Mouse (Mus musculus) limb, embryonic 14.5 days (tissue): Measurements from ENCODE around the gene Pdhx. TPM values are rescaled to one million over a fixed set of nuclear protein-coding genes. Genes with fewer than 3 reads are reported as not detected.

Experiments
- ATAC-seq: fragments of 200-750 bp; cut with Nextera tagmentation; 2 replicates; pipeline ENCODE4 v1.8.0; 2017; ENCODE audit warnings: low read depth, moderate number of reproducible peaks, moderate TSS enrichment; ENCODE audit not compliant: low FRiP score
- DNase-seq: peaks from one replicate; pipeline ENCODE4 v3.0.0-alpha.2; 2015; ENCODE audit warnings: low spot score
- H3K27ac ChIP-seq: fragments of 300-500 bp; sonication (generic); replicated peaks from 2 replicates; pipeline ENCODE4 v1.5.1; 2014; ENCODE audit warnings: low read depth, mild to moderate bottlenecking, low read length, moderate library complexity, mixed read lengths
- H3K27me3 ChIP-seq: fragments of 300-500 bp; sonication (generic); 2 replicates; pipeline ENCODE4 v1.6.1; 2014; ENCODE audit warnings: low read length, mixed read lengths; ENCODE audit not compliant: control insufficient read depth, insufficient read depth
- H3K36me3 ChIP-seq: fragments of 300-500 bp; sonication (generic); 2 replicates; pipeline ENCODE4 v1.6.1; 2014; ENCODE audit warnings: mild to moderate bottlenecking, low read length, moderate library complexity, mixed read lengths; ENCODE audit not compliant: control insufficient read depth, insufficient read depth
- H3K4me1 ChIP-seq: fragments of 300-500 bp; sonication (generic); 2 replicates; pipeline ENCODE4 v1.6.1; 2014; ENCODE audit warnings: antibody characterized with exemption, low read length, mixed read lengths; ENCODE audit not compliant: control insufficient read depth, insufficient read depth
- H3K4me2 ChIP-seq: fragments of 300-500 bp; sonication (generic); replicated peaks from 2 replicates; pipeline ENCODE4 v1.6.1; 2014; ENCODE audit warnings: low read depth, mild to moderate bottlenecking, low read length, moderate library complexity; ENCODE audit not compliant: severe bottlenecking
- H3K4me3 ChIP-seq: fragments of 300-500 bp; sonication (generic); replicated peaks from 2 replicates; pipeline ENCODE4 v1.5.1; 2014; ENCODE audit warnings: low read length
- H3K9ac ChIP-seq: fragments of 300-500 bp; sonication (generic); 2 replicates; pipeline ENCODE4 v1.6.1; 2014; ENCODE audit warnings: mild to moderate bottlenecking, low read depth, low read length, moderate library complexity; ENCODE audit not compliant: severe bottlenecking
- H3K9me3 ChIP-seq: fragments of 300-500 bp; sonication (generic); 2 replicates; pipeline ENCODE4 v1.6.1; 2016; ENCODE audit warnings: low read length; ENCODE audit not compliant: control insufficient read depth
- POLR2A ChIP-seq: fragments of 200-500 bp; IDR thresholded peaks from 2 replicates; pipeline ENCODE4 v1.8.0; 2012; ENCODE audit warnings: inconsistent platforms, mild to moderate bottlenecking, moderate library complexity, borderline replicate concordance; ENCODE audit not compliant: insufficient read depth, insufficient read length; ENCODE audit errors: extremely low read depth
- WGBS: fragments of 180-500 bp; shearing (Covaris S2); extraction: QIAGEN DNeasy Blood & Tissue Kit; methylation state at CpG from one replicate; pipeline ENCODE4 v1.1.7; 2014; 5-methylcytosine and 5-hydroxymethylcytosine counted together
- polyA plus RNA-seq, 2 experiments: library from polyadenylated mRNA; depleted of rRNA in 1 of 2; stranded (reverse) in 1 of 2; unstranded in 1 of 2; fragments of >200 nt; fragmentation: Nextera tagmentation in 1 of 2; extraction: Ambion mirVana in 1 of 2; gene quantifications; 2 replicates each; pipeline versions ENCODE4 v1.2.1 to v1.2.3; 2012 to 2014

Pdhx gene
- polyA plus RNA-seq, 2 experiments = 32.1 to 33.2 TPM

GRCm38 (mm10) chr2:103055820-103056219, 17.5 kb downstream of the Pdhx start:
- H3K27ac ChIP-seq = no peak overlapping the region
- 91% methylated on average over 6 of the region's 6 CpGs for WGBS
- no peaks in the 10 kb centered on the region for H3K9me3 ChIP-seq
- H3K36me3 ChIP-seq = 0 out of 2 replicates have a peak, but pooled peaks cover 5% of the 10 kb centered on the region
- H3K27me3 ChIP-seq = no peaks in the 10 kb centered on the region
- H3K4me1 ChIP-seq = no peaks in the 10 kb centered on the region
- ATAC-seq (no peak), DNase-seq (no peak)
- H3K9ac ChIP-seq = no peak overlapping the region
- H3K4me3 ChIP-seq = no peak overlapping the region
- TF ChIP-seq POLR2A = no peak
- H3K4me2 ChIP-seq = no peak overlapping the region

GRCm38 (mm10) chr2:103051937-103052893, 21.1 kb downstream of the Pdhx start:
- Histone ChIP-seq H3K27ac (no peak overlapping the region), H3K4me3 (no peak overlapping the region), H3K9ac (no peak overlapping the region), H3K27me3 (no peaks in the 10 kb centered on the region), H3K36me3 (0 out of 2 replicates have a peak, but pooled peaks cover 5% of the 10 kb centered on the region), H3K4me2 (no peak overlapping the region), H3K4me1 (peaks cover 4% of the 10 kb centered on the region), H3K9me3 (no peaks in the 10 kb centered on the region)
- 80% methylated on average over 19 of the region's 19 CpGs for WGBS
- no peak for TF ChIP-seq POLR2A
- DNase-seq = no peak
- no peak for ATAC-seq

GRCm38 (mm10) chr2:103045286-103045685, 28.0 kb downstream of the Pdhx start:
- no peak overlapping the region for H3K9ac ChIP-seq
- no peaks in the 10 kb centered on the region; the same call in 1 of the 2 replicates for H3K36me3 ChIP-seq
- H3K4me1 ChIP-seq = peaks cover 1% of the 10 kb centered on the region
- ATAC-seq (no peak), DNase-seq (no peak)
- H3K27ac ChIP-seq = no peak overlapping the region
- no peaks in the 10 kb centered on the region for H3K9me3 ChIP-seq
- no peak overlapping the region for H3K4me3 ChIP-seq
- 98% methylated on average over 2 of the region's 2 CpGs for WGBS
- no peaks in the 10 kb centered on the region for H3K27me3 ChIP-seq
- H3K4me2 ChIP-seq = no peak overlapping the region
- no peak for TF ChIP-seq POLR2A

- Histone ChIP-seq H3K9me3 (no peaks in the 10 kb centered on the region), H3K4me1 (no peaks in the 10 kb centered on the region), H3K36me3 (peaks cover 4% of the 10 kb centered on the region; the same call in 1 of the 2 replicates), H3K4me3 (no peak overlapping the region), H3K27me3 (no peaks in the 10 kb centered on the region), H3K4me2 (no peak overlapping the region), H3K9ac (no peak overlapping the region), H3K27ac (no peak overlapping the region)
- WGBS = 77% methylated on average over 8 of the region's 8 CpGs
- ATAC-seq = no peak
- TF ChIP-seq POLR2A = no peak
- DNase-seq = no peak
Measured at GRCm38 (mm10) chr2:103040896-103041295, 32.4 kb downstream of the Pdhx start.

- Histone ChIP-seq H3K4me1 (no peaks in the 10 kb centered on the region), H3K27me3 (no peaks in the 10 kb centered on the region), H3K9ac (no peak overlapping the region), H3K36me3 (peaks cover 11% of the 10 kb centered on the region), H3K4me2 (no peak overlapping the region), H3K27ac (no peak overlapping the region), H3K4me3 (no peak overlapping the region), H3K9me3 (no peaks in the 10 kb centered on the region)
- DNase-seq (no peak), ATAC-seq (no peak)
- WGBS = 87% methylated on average over 4 of the region's 4 CpGs
- no peak for TF ChIP-seq POLR2A
Measured at GRCm38 (mm10) chr2:103037831-103038230, 35.5 kb downstream of the Pdhx start.
